Mouse (Mus musculus): ENCODE results near the gene Usf2.

DNA sequence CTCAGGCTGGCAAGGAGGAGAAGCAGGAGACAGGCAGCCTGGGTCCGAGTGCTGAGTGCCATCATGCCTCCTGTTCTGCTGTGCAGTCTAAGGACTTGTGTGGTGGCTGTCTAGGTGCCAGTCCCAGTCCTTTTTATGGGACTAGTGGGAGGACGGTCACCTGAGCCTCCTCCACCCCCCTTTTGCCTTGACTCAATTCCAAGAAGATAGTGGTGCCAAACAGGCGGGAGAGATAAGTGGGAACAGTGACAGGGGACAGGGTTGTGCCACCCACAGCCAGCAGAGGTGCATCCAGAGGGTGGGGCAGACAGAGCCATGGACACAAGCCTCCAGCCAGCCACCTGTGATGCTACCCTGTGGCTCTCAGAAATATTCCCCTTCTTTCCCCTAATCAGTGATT lies 32.5 kb downstream of the Usf2 start:
- TF ChIP-seq CTCF (IDR thresholded peaks at IDR 0.05) = no peak
- no peak for TF ChIP-seq EP300 (IDR thresholded peaks at IDR 0.05)

All from lung, postnatal 0 days (tissue).